10 mouse cellular contexts compared by ENCODE assay signal in genomic region chr15:60280378-60280777, GRCm38 (mm10).
"Had no signal": no experiment of that assay in that cellular context is flagged by ENCODE, and none has a peak within 500 bp of the region (broad histone marks: within the 10 kb centered on the region; RNA-seq: fewer than 3 reads in every experiment).

No protein-coding gene starts in this region.

- H3K36me3 ChIP-seq: kidney, embryonic 15.5 days; limb, embryonic 13.5 days; neural tube, embryonic 13.5 days had no signal

- H3K4me1 ChIP-seq: kidney, embryonic 15.5 days; limb, embryonic 13.5 days; neural tube, embryonic 13.5 days had no signal

- H3K27me3 ChIP-seq: kidney, embryonic 15.5 days; limb, embryonic 13.5 days; neural tube, embryonic 13.5 days had no signal

- H3K4me2 ChIP-seq: kidney, embryonic 15.5 days; limb, embryonic 13.5 days; neural tube, embryonic 13.5 days had no signal

- H3K4me3 ChIP-seq: kidney, embryonic 15.5 days; limb, embryonic 13.5 days; neural tube, embryonic 13.5 days had no signal

- H3K9ac ChIP-seq: kidney, embryonic 15.5 days; limb, embryonic 13.5 days; liver, embryonic 14.5 days; neural tube, embryonic 13.5 days had no signal

- H3K27ac ChIP-seq: kidney, embryonic 15.5 days; limb, embryonic 13.5 days; liver, embryonic 14.5 days; neural tube, embryonic 13.5 days had no signal

- H3K9me3 ChIP-seq: kidney, embryonic 15.5 days; limb, embryonic 13.5 days; neural tube, embryonic 13.5 days had no signal

- DNase-seq: kidney, adult 2 months; kidney, postnatal 14 days; left cerebral cortex, postnatal 4 days; lung, adult 18-20 months; thymus, adult 2 months; thymus, postnatal 25 days had no signal
